Mouse (Mus musculus) olfactory bulb, adult 2 months (tissue): ENCODE data around the gene Adgrg1.

Source experiments
- CTCF ChIP-seq: fragments of 200-500 bp; IDR thresholded peaks from 2 replicates; pipeline ENCODE4 v1.5.1; 2012; ENCODE audit warnings: low read depth, mild to moderate bottlenecking, low read length, moderate library complexity; ENCODE audit not compliant: insufficient read depth
- POLR2A ChIP-seq: fragments of 200-500 bp; IDR thresholded peaks from 2 replicates; pipeline ENCODE4 v1.6.1; 2012; ENCODE audit warnings: mild to moderate bottlenecking, low read depth, low read length, moderate library complexity; ENCODE audit not compliant: insufficient read depth

DNA sequence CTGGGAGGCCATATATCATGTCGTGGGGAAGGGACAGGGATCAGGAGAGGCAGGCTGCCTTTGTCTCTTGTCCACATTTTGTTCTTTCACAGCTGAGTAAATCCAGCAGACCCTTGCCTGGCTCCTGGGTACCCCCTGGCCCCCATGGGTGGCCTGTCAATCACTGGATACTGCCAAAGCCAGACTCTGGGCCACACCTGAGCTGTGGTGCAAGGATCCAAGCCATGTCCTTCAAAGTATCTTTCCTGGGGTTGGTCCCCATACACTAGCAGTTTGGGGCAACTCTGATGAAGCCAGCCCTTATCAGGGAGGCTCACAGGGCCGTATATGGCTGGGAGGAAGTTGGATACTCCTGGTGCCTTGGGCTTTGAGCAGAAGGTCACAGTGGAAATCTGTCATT lies 23.9 kb downstream of the Adgrg1 start:
- no peak for TF ChIP-seq POLR2A
- no peak for TF ChIP-seq CTCF
